Mouse (Mus musculus) stomach, postnatal 0 days (tissue): ENCODE results near the gene Myo15.

Source experiments
- CTCF ChIP-seq: IDR thresholded peaks from 2 replicates; pipeline ENCODE4 v1.5.1; 2016; ENCODE audit warnings: antibody characterized with exemption, low read depth, mild to moderate bottlenecking, moderate library complexity
- EP300 ChIP-seq: optimal IDR thresholded peaks from 2 replicates; pipeline ENCODE3; 2016; ENCODE audit warnings: antibody characterized with exemption

DNA sequence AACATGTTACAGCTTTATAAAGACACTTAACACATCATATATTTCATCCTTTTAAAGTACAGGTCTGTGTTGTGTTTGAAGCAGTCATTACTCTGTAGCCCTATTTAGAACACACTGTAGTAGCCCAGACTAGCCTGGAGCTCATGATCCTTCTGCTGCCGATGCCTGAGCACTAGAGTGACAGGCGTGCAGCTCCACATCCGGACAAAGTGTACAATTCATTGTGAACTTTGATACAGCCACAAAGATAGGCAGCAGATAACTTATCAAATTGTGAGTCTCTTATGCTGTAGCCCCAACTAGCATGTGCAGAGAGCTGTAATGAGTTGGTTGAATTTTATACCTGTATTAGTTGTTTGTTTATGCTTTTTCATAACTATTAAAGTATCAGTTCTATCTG, 41.5 kb upstream of the Myo15 start:
- TF ChIP-seq CTCF (no peak), EP300 (no peak)
